Mouse (Mus musculus): ENCODE results near the gene Snx17. TPM values are rescaled to one million over a fixed set of nuclear protein-coding genes. Genes with fewer than 3 reads are reported as not detected.

The Snx17 gene
- total RNA-seq (2021) (100 to 1,000 TPM in 1 of 2 experiments, 10 to 100 TPM in 1; 85.7 to 115 TPM), polyA plus RNA-seq (2012; rRNA removed) (85.1 and 92.2 TPM in 2 replicates)
- long read RNA-seq, transcript Snx17-201 (15 exons, 2,018 nt), result major isoform, 149 of 168 reads
- long read RNA-seq, partial matches to known transcripts, result 8 of 168 reads
- long read RNA-seq, other reads (novel, unspliced or antisense), result 10 of 168 reads

GRCm38 (mm10) chr5:31192939-31193630 is at the start of gene Snx17, which contains the start of gene Eif2b4:
Gene Snx17 (plus strand): TSS chr5:31193227.
Gene Eif2b4 (minus strand): TSS chr5:31193430.
- peak; percentile 100 for DNase-seq

- DNase-seq, result peak; percentile 75
These were observed 43.2 kb upstream of the Snx17 start for GRCm38 (mm10) chr5:31149781-31150180.

- DNase-seq, result peak; percentile 65
These were observed 41.3 kb upstream of the Snx17 start for GRCm38 (mm10) chr5:31151746-31152145.

- no peak for DNase-seq
These were observed 39.4 kb upstream of the Snx17 start for GRCm38 (mm10) chr5:31153516-31154151.

GRCm38 (mm10) chr5:31154152-31154553 is 38.9 kb upstream of the Snx17 start, which contains the start of gene Mpv17:
Gene Mpv17 (minus strand): TSS chr5:31154251.
- peak; percentile 88 for DNase-seq

- no peak for DNase-seq
These were observed 30.6 kb upstream of the Snx17 start for GRCm38 (mm10) chr5:31162462-31162861.

- DNase-seq, result no peak
These were observed 28.1 kb upstream of the Snx17 start for GRCm38 (mm10) chr5:31164878-31165277.

- DNase-seq, result no peak
These were observed 24.4 kb upstream of the Snx17 start for GRCm38 (mm10) chr5:31168630-31169029.

GRCm38 (mm10) chr5:31179301-31179765 is 13.7 kb upstream of the Snx17 start:
- DNase-seq, result no peak

- DNase-seq, result peak; percentile 95
These were observed 13.0 kb upstream of the Snx17 start, which contains the start of the genes Gm29609 and Gtf3c2 for GRCm38 (mm10) chr5:31179766-31180630. Gene Gm29609 (minus strand): TSS chr5:31179911. Gene Gtf3c2 (minus strand): TSS chr5:31180144.

GRCm38 (mm10) chr5:31181183-31181770 is 11.8 kb upstream of the Snx17 start:
- no peak for DNase-seq

GRCm38 (mm10) chr5:31183678-31184077 is 9.3 kb upstream of the Snx17 start:
- no peak for DNase-seq

GRCm38 (mm10) chr5:31188223-31188840 is 4.7 kb upstream of the Snx17 start:
- no peak for DNase-seq

- no peak for DNase-seq
These were observed 2.8 kb upstream of the Snx17 start for GRCm38 (mm10) chr5:31190201-31190600.

- no peak for DNase-seq
These were observed 735 bp upstream of the Snx17 start for GRCm38 (mm10) chr5:31192045-31192938.

- DNase-seq, result no peak
These were observed 729 bp downstream of the Snx17 start for GRCm38 (mm10) chr5:31193631-31194281.

GRCm38 (mm10) chr5:31194486-31195485 is 1.8 kb downstream of the Snx17 start:
- DNase-seq, result no peak

GRCm38 (mm10) chr5:31195671-31196070 is 2.6 kb downstream of the Snx17 start:
- no peak for DNase-seq

Measured in adrenal gland, adult 2 months (tissue).